Mouse (Mus musculus): ENCODE data around the gene Gm20388.

GRCm38 (mm10) chr8:122236521-122236920 is 2325.9 kb downstream of the Gm20388 start:
- TF ChIP-seq CTCF (conservative IDR thresholded peaks at IDR 0.05; ENCODE audit: insufficient read depth, insufficient read length, low read depth, low read length) (no peak), POLR2A (IDR thresholded peaks at IDR 0.05; ENCODE audit: low read depth, low read length) (no peak)

Data from kidney, adult 2 months (tissue).